Mouse (Mus musculus) cortical plate, adult 2 months (tissue): Measurements from ENCODE around the gene Ahsg. TPM values are rescaled to one million over a fixed set of nuclear protein-coding genes. Genes with fewer than 3 reads are reported as not detected.
"Not testable (repeated sequence)": the region's sequence is repeated elsewhere in the genome, so short reads cannot be mapped to it uniquely, and the experiment has no call there.

Experiments
- H3K27ac ChIP-seq: fragments of 200-500 bp; 2 replicates; pipeline ENCODE4 v1.5.1; 2012; ENCODE audit warnings: low read length, control low read depth, inconsistent platforms; ENCODE audit not compliant: insufficient read depth
- H3K4me1 ChIP-seq: fragments of 200-500 bp; 2 replicates; pipeline ENCODE4 v1.6.1; 2011; ENCODE audit warnings: low read length; ENCODE audit not compliant: control insufficient read depth, insufficient read depth
- H3K4me3 ChIP-seq: fragments of 200-500 bp; 2 replicates; pipeline ENCODE4 v1.5.1; 2011; ENCODE audit warnings: mild to moderate bottlenecking, low read length, control low read depth; ENCODE audit not compliant: insufficient read depth
- CTCF ChIP-seq: fragments of 200-500 bp; IDR thresholded peaks from 2 replicates; pipeline ENCODE4 v1.5.1; 2011; ENCODE audit warnings: mild to moderate bottlenecking, control low read depth, low read length; ENCODE audit not compliant: insufficient read depth; ENCODE audit errors: extremely low read depth
- POLR2A ChIP-seq: fragments of 200-500 bp; IDR thresholded peaks from 2 replicates; pipeline ENCODE4 v1.6.1; 2011; ENCODE audit warnings: mild to moderate bottlenecking, low read length, control low read depth; ENCODE audit not compliant: insufficient read depth; ENCODE audit errors: extremely low read depth
- polyA plus RNA-seq: library from polyadenylated mRNA; depleted of rRNA; stranded (reverse); fragments of >200 nt; gene quantifications from 2 replicates; pipeline ENCODE4 v1.2.3, GENCODE M21; 2012; rRNA removed

Ahsg gene
- polyA plus RNA-seq, 1 experiment, result not detected

- Histone ChIP-seq H3K4me3 (no peak overlapping the region), H3K4me1 (no peaks in the 10 kb centered on the region), H3K27ac (no peak overlapping the region)
- TF ChIP-seq CTCF, result no peak
- TF ChIP-seq POLR2A, result no peak
Measured at GRCm38 (mm10) chr16:22929575-22929974, 38.5 kb downstream of the Ahsg start.

GRCm38 (mm10) chr16:22931431-22932200 lies 40.5 kb downstream of the Ahsg start:
- Histone ChIP-seq H3K4me1 (no peaks in the 10 kb centered on the region), H3K27ac (no peak overlapping the region), H3K4me3 (no peak overlapping the region)
- TF ChIP-seq POLR2A (no peak), CTCF (no peak)

DNA sequence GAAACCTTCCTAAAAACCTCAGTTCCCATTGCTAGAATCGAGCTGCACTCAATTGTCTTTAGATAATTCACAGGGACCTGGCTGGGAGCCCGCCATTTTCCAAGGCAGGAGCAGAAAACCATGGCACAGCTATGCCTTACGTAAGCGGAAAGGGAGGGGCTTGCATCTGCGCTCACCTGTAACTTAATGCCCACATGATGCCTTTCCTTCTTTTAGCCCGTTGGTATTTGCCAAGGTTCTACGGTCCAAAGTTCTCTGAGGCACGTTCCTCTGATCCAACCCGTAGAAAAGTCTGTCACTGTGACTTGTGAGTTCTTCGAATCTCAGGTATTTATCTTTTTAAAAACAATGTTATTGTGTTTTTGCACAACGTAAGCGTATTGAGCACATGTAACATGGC lies 46.6 kb downstream of the Ahsg start:
- Histone ChIP-seq H3K27ac (no peak overlapping the region), H3K4me3 (no peak overlapping the region), H3K4me1 (no peaks in the 10 kb centered on the region)
- TF ChIP-seq CTCF (no peak), POLR2A (no peak)

- H3K27ac ChIP-seq, result no peak overlapping the region
- no peak overlapping the region for H3K4me3 ChIP-seq
- H3K4me1 ChIP-seq, result no peaks in the 10 kb centered on the region
- TF ChIP-seq CTCF, result no peak
- TF ChIP-seq POLR2A, result no peak
Measured at GRCm38 (mm10) chr16:22938541-22938940, 47.5 kb downstream of the Ahsg start.

- Histone ChIP-seq H3K4me1 (no peaks in the 10 kb centered on the region), H3K27ac (no peak overlapping the region), H3K4me3 (no peak overlapping the region)
- TF ChIP-seq POLR2A (no peak), CTCF (no peak)
Measured at GRCm38 (mm10) chr16:22939120-22939695, 48.1 kb downstream of the Ahsg start.

DNA sequence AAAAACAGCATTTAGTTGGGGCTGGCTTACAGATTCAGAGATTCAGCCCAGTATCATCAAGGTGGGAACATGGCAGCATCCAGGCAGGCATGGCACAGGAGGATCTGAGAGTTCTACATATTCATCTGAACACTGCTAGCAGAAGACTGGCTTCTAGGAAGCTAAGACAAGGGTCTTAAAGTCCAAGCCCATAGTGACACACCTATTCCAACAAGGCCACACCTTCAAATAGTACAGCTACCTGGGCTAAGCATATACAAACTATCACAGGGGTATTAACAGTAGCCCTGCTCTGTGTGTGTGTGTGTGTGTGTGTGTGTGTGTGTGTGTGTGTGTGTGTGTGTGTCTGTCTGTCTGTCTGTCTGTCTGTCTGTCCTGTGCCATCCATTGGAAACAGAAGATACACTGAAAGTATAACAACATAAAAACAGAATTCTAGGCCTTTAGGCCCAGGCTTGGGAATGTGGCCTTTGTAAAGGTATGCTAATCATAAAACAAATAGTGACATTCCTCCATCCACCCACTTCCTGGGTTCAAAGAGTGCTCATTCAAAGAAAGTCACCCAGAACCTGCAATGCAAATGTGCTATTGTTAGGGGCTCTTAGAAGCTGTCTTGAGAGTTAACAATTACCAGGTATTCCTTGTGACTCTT lies 50.9 kb downstream of the Ahsg start:
- H3K27ac ChIP-seq, H3K4me3 ChIP-seq, H3K4me1 ChIP-seq: not testable (repeated sequence)

DNA sequence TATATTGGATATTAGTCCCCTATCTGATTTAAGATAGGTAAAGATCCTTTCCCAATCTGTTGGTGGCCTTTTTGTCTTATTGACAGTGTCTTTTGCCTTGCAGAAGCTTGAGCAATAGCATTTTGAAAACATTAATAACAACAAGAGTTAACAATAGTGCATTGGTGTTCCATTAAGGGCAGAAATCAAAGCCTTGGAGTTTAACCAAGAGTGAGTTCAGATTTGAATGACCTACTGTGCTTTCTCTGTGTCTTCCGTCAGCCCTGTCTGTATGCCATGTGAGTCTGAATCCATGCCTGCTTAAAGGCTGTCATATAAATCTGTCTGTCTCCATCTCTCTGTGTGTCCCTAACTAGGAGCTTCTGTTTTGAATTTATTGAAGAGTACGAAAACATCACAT lies 56.3 kb downstream of the Ahsg start:
- Histone ChIP-seq H3K27ac (no peak overlapping the region), H3K4me3 (no peak overlapping the region), H3K4me1 (no peaks in the 10 kb centered on the region)
- TF ChIP-seq CTCF, result no peak
- no peak for TF ChIP-seq POLR2A

Other genes with a start within 250 kb of the Ahsg start
- 14.0 and 18.8 TPM in 2 replicates for gene Dgkg, start 234.1 kb upstream of the Ahsg start, polyA plus RNA-seq
- 0.33 TPM in 1 of 2 replicates, not detected in the other for gene Crygs, start 79.7 kb upstream of the Ahsg start, polyA plus RNA-seq
- gene Tbccd1, start 33.6 kb upstream of the Ahsg start, polyA plus RNA-seq, result 17.4 and 17.7 TPM in 2 replicates
- gene Dnajb11, start 33.4 kb upstream of the Ahsg start, polyA plus RNA-seq, result 40.3 and 41.8 TPM in 2 replicates
- 0.13 and 0.19 TPM in 2 replicates for gene Fetub, start 27.1 kb downstream of the Ahsg start, polyA plus RNA-seq
- not detected in 2 replicates for gene Hrg, start 59.8 kb downstream of the Ahsg start, polyA plus RNA-seq
- not detected in 2 replicates for gene Kng2, start 138.2 kb downstream of the Ahsg start, polyA plus RNA-seq
- gene Kng1, start 166.6 kb downstream of the Ahsg start, polyA plus RNA-seq, result 0.08 TPM in 1 of 2 replicates, not detected in the other
- gene Eif4a2, start 216.2 kb downstream of the Ahsg start, polyA plus RNA-seq, result 673 and 704 TPM in 2 replicates
- 1.1 and 1.3 TPM in 2 replicates for gene Rfc4, start 236.5 kb downstream of the Ahsg start, polyA plus RNA-seq